8 mouse cellular contexts compared by ENCODE assay signal in genomic region chr2:91202222-91202971, GRCm38 (mm10). TPM values are rescaled to one million over a fixed set of nuclear protein-coding genes. Genes with fewer than 3 reads are reported as not detected.
DNase-seq lines count a peak whose midpoint lies in the region; ATAC-seq lines count a peak whose summit lies in the region.

Nr1h3 (minus strand) TSS chr2:91202834.
Acp2 (plus strand) TSS chr2:91202885.

- peak; percentile 98 for DNase-seq in adipocyte (ENCODE audit: low spot score)
- DNase-seq in embryo, embryonic 10 days (ENCODE audit: low spot score), result peak; percentile 97
- DNase-seq in gastrocnemius, postnatal 10 days, result peak; percentile 84
- peak; percentile 94 for DNase-seq in induced T-regulatory cell, adult 2 months (ENCODE audit: low read depth)
- DNase-seq in left cerebral cortex, adult 9 months (ENCODE audit: low spot score in 2 of 2), result peak; percentile 89 to 97
- DNase-seq in right cerebral cortex, postnatal 14 days, result peak; percentile 87
- peak; percentile 94 for DNase-seq in urinary bladder, postnatal 36 days (ENCODE audit: low spot score in 2 of 2)

- ATAC-seq in megakaryocyte progenitor cell, adult 5-6 weeks (replicated peaks; ENCODE audit: poor library complexity), result peak; percentile 98

RNA-seq across cellular contexts. Expression of gene Nr1h3, which starts in this region (rescaled TPM):
- total RNA-seq in gastrocnemius, postnatal 10 days (2021), result 1 to 10 TPM; 3.7 to 4.0 TPM
- total RNA-seq in megakaryocyte progenitor cell, adult 5-6 weeks (2015), result 0.81 and 0.86 TPM in 2 replicates
- 0.95 TPM in 1 of 2 replicates, not detected in the other for total RNA-seq in megakaryocyte progenitor cell, adult 5-6 weeks (2017)

RNA-seq across cellular contexts. Expression of gene Acp2, which starts in this region (rescaled TPM):
- 10 to 100 TPM; 13.0 to 17.4 TPM for total RNA-seq in gastrocnemius, postnatal 10 days (2021)
- 15.8 and 15.9 TPM in 2 replicates for total RNA-seq in megakaryocyte progenitor cell, adult 5-6 weeks (2015)
- 15.2 and 26.2 TPM in 2 replicates for total RNA-seq in megakaryocyte progenitor cell, adult 5-6 weeks (2017)

Comparison
In these comparisons a context has a peak if more than half of its experiments do, and no peak if none do; other contexts are left out.
1. Peak in every context shown above with its lines: DNase-seq and ATAC-seq.